Mouse (Mus musculus) ES-E14 (cell line): ENCODE measurements at regions not wholly inside any gene's neighbourhood (a gene's known extent, or its start where the extent isn't known, plus 50 kb on each side); places are given as distances from the start of the nearest gene placed in this dataset.

Source experiments
- DNase-seq: peaks from one replicate; pipeline ENCODE4 v3.0.0-alpha.2; 2013; ENCODE audit warnings: low read depth, low spot score
- H3K27ac ChIP-seq: 2 replicates; pipeline ENCODE4 v1.5.1; 2012; ENCODE audit warnings: low read depth, mild to moderate bottlenecking, low read length, moderate library complexity, mixed read lengths; ENCODE audit not compliant: poor library complexity, insufficient read depth, severe bottlenecking
- H3K36me3 ChIP-seq: 2 replicates; pipeline ENCODE4 v1.6.1; 2012; ENCODE audit warnings: mild to moderate bottlenecking, low read length, moderate library complexity, mixed read lengths; ENCODE audit not compliant: control insufficient read depth, poor library complexity, insufficient read depth, severe bottlenecking
- H3K4me1 ChIP-seq, 2 experiments: fragments of 150-350 bp in 1 of 2; sonication (generic) in 1 of 2; 2 replicates each; pipeline ENCODE4 v1.6.1; 2012; ENCODE audit warnings: low read length in 2 of 2, mild to moderate bottlenecking in 1 of 2, mixed read lengths in 1 of 2; ENCODE audit not compliant: control insufficient read depth in 2 of 2, insufficient read depth in 2 of 2, poor library complexity in 1 of 2
- H3K4me3 ChIP-seq, 2 experiments: fragments of 150-350 bp in 1 of 2; sonication (generic) in 1 of 2; 2 replicates each; pipeline ENCODE4 v1.5.1; 2012; ENCODE audit warnings: low read length in 2 of 2, low read depth in 1 of 2, mild to moderate bottlenecking in 1 of 2, mixed read lengths in 1 of 2; ENCODE audit not compliant: insufficient read depth in 1 of 2, poor library complexity in 1 of 2, severe bottlenecking in 1 of 2
- H3K9ac ChIP-seq: 2 replicates; pipeline ENCODE4 v1.6.1; 2012; ENCODE audit warnings: low read depth, mild to moderate bottlenecking, low read length, mixed read lengths; ENCODE audit not compliant: poor library complexity, insufficient read depth, severe bottlenecking
- H3K9me3 ChIP-seq: fragments of 150-350 bp; sonication (generic); 2 replicates; pipeline ENCODE4 v1.6.1; 2012; ENCODE audit warnings: low read depth, mild to moderate bottlenecking, low read length; ENCODE audit not compliant: control insufficient read depth, insufficient read depth
- CHD2 ChIP-seq: IDR thresholded peaks from 2 replicates; pipeline ENCODE4 v1.6.1; 2014; ENCODE audit warnings: mild to moderate bottlenecking, low read depth, low read length, inconsistent platforms
- HCFC1 ChIP-seq: IDR thresholded peaks from 2 replicates; pipeline ENCODE4 v1.6.1; 2012; ENCODE audit warnings: low read length, inconsistent platforms, borderline replicate concordance; ENCODE audit not compliant: insufficient read depth
- MAFK ChIP-seq: IDR thresholded peaks from 2 replicates; pipeline ENCODE4 v1.6.1; 2014; ENCODE audit warnings: mild to moderate bottlenecking, low read depth, low read length, inconsistent platforms; ENCODE audit not compliant: insufficient read depth
- ZC3H11A ChIP-seq: IDR thresholded peaks from 2 replicates; pipeline ENCODE4 v1.6.1; 2012; ENCODE audit warnings: low read depth, mild to moderate bottlenecking, inconsistent platforms, low read length, borderline replicate concordance
- ZNF384 ChIP-seq: IDR thresholded peaks from 2 replicates; pipeline ENCODE4 v1.6.1; 2012; ENCODE audit warnings: low read depth, low read length, inconsistent platforms
- in situ Hi-C, 2 experiments: fragments of 600-800 bp; cut with MboI; formaldehyde crosslinking; loops; one replicate each; pipeline ENCODE4 v1.15.1; 2025; ENCODE audit warnings: low sequenced_read_pairs in 2 of 2, inconsistent platforms in 1 of 2; ENCODE audit not compliant: unreplicated experiment in 2 of 2

- Histone ChIP-seq H3K27ac (no peak overlapping the region), H3K36me3 (no peaks in the 10 kb centered on the region), H3K9ac (no peak overlapping the region), H3K4me1 (0 out of 4 replicates have a peak, but pooled peaks cover 0 to 3% of the 10 kb centered on the region in 2 experiments), H3K9me3 (no peaks in the 10 kb centered on the region; the same call in 1 of the 2 replicates), H3K4me3 (no peak overlapping the region)
- no peak for TF ChIP-seq HCFC1
- TF ChIP-seq MAFK: no peak
- no peak for TF ChIP-seq ZC3H11A
- TF ChIP-seq CHD2: no peak
- TF ChIP-seq ZNF384: no peak
- DNase-seq: no peak
- in situ Hi-C loops: no loop called here
These were observed 109.1 kb downstream of the H2al2a start for GRCm38 (mm10) chr2:17887699-17888098.

DNA sequence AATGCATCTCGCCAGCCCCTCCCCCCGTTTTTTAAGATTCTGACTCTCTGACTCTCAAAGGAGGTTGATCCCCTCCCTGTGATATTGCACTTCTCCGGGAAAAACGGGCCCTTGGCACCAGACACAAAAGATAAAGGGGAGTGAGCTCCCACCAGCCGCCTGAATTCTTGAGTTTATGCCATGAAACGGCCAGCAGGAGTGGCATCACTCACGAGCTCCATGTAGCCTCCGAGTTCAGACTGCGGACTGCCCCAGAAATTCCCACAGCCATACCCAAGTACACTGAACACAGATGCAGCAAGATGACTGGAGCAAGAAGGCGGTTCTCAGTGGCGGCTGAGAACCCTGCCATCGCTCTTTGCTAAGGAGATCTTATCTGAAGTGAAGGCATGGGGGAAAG is 114.4 kb downstream of the H2al2a start:
- in situ Hi-C loops: no loop called here
- no peak for TF ChIP-seq MAFK
- TF ChIP-seq ZNF384: no peak
- TF ChIP-seq ZC3H11A: no peak
- TF ChIP-seq CHD2: no peak
- TF ChIP-seq HCFC1: no peak
- Histone ChIP-seq H3K36me3 (no peaks in the 10 kb centered on the region), H3K27ac (no peak overlapping the region), H3K9me3 (no peaks in the 10 kb centered on the region), H3K9ac (no peak overlapping the region), H3K4me3 (no peak overlapping the region; a peak in 1 of 4 replicates), H3K4me1 (peaks cover 0 to 5% of the 10 kb centered on the region in 2 experiments; a peak in 1 of 4 replicates)
- DNase-seq: no peak

GRCm38 (mm10) chr2:17880800-17881717 is 115.7 kb downstream of the H2al2a start:
- H3K4me1 ChIP-seq: peaks cover 0 to 5% of the 10 kb centered on the region in 2 experiments; a peak in 1 of 4 replicates
- in situ Hi-C loops: no loop called here
- no peak overlapping the region for H3K9ac ChIP-seq
- TF ChIP-seq CHD2 (no peak), MAFK (no peak), ZNF384 (no peak), HCFC1 (no peak)
- no peak for DNase-seq
- no peak overlapping the region for H3K27ac ChIP-seq
- H3K4me3 ChIP-seq: no peak overlapping the region
- H3K36me3 ChIP-seq: no peaks in the 10 kb centered on the region
- H3K9me3 ChIP-seq: no peaks in the 10 kb centered on the region

DNA sequence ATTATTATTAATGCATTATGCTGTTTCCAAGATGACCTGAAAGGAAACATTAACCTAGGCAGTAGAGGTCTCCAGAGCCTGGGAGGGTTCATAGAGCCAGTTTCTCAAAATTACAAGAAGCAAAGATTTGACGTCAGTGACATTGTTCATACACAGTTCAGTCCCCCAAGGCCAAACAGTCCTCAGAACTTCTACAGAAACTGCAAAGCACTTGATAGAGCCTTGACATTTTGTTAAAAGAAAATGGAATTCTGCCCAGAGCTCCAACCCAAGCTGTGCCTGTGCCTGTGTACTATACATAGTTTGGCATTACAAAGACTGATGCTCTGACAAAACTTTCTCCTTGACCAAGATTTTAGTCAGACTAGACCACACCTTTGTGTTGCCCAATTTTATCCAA is 118.9 kb downstream of the H2al2a start:
- TF ChIP-seq ZNF384: no peak
- no peak for TF ChIP-seq HCFC1
- no peak overlapping the region for H3K27ac ChIP-seq
- no peak overlapping the region for H3K9ac ChIP-seq
- in situ Hi-C loops: no loop called here
- no peaks in the 10 kb centered on the region for H3K9me3 ChIP-seq
- no peak overlapping the region for H3K4me3 ChIP-seq
- H3K4me1 ChIP-seq: peaks cover 0 to 2% of the 10 kb centered on the region in 2 experiments; a peak in 1 of 4 replicates
- no peaks in the 10 kb centered on the region for H3K36me3 ChIP-seq
- no peak for DNase-seq

DNA sequence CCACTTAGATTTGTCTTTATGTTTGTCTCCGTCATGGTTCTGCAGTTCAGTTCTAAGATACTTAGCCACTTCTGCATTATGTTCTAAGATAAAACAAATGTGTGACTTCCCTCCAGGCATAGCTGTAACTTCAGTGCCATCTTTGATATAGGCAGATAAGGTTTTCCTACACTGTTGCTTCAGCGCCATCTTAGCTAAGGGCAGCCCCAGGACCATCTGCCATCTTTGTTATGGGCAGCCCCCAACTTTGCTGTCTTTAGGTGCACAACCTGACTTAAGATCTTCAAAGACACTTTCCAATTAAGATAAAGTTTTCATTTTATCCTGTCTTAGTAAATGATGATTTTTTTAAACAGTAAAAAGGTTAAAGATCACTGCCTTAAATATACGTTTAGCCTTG is 119.8 kb downstream of the H2al2a start:
- DNase-seq: no peak
- in situ Hi-C loops: no loop called here
- TF ChIP-seq HCFC1: peak; percentile 69; the same call in 1 of the 2 replicates
- no peak for TF ChIP-seq CHD2
- no peak for TF ChIP-seq ZC3H11A
- Histone ChIP-seq H3K9me3 (no peaks in the 10 kb centered on the region), H3K4me3 (no peak overlapping the region), H3K36me3 (no peaks in the 10 kb centered on the region), H3K4me1 (peaks cover 0 to 2% of the 10 kb centered on the region in 2 experiments; a peak in 1 of 4 replicates), H3K9ac (no peak overlapping the region), H3K27ac (no peak overlapping the region)
